Mouse (Mus musculus): ENCODE data around the gene Pcnx.

Pcnx gene

GRCm38 (mm10) chr12:81891946-81892345 lies 32.1 kb downstream of the Pcnx start:
- in situ Hi-C loops (cut with MboI; ENCODE audit: unreplicated experiment in 2 of 2): no loop called here

GRCm38 (mm10) chr12:81894311-81894710 lies 34.5 kb downstream of the Pcnx start:
- in situ Hi-C loops (cut with MboI; ENCODE audit: unreplicated experiment in 2 of 2): no loop called here

GRCm38 (mm10) chr12:81895986-81896385 lies 36.2 kb downstream of the Pcnx start:
- in situ Hi-C loops (cut with MboI; ENCODE audit: unreplicated experiment in 2 of 2): no loop called here

GRCm38 (mm10) chr12:81904456-81904855 lies 44.6 kb downstream of the Pcnx start:
- in situ Hi-C loops (cut with MboI; ENCODE audit: unreplicated experiment in 2 of 2): loop anchor here in 1 of 2 experiments (25.0 kb wide), 1 partner anchor 292 kb away; no protein-coding TSS in a partner anchor

- in situ Hi-C loops (cut with MboI; ENCODE audit: unreplicated experiment in 2 of 2): loop anchor here in 1 of 2 experiments (25.0 kb wide), 1 partner anchor 294 kb away; no protein-coding TSS in a partner anchor
These were observed 46.0 kb downstream of the Pcnx start for GRCm38 (mm10) chr12:81905865-81906264.

GRCm38 (mm10) chr12:81907741-81908357 lies 48.0 kb downstream of the Pcnx start:
- in situ Hi-C loops (cut with MboI; ENCODE audit: unreplicated experiment in 2 of 2): loop anchor here in 1 of 2 experiments (25.0 kb wide), 1 partner anchor 296 kb away; no protein-coding TSS in a partner anchor

GRCm38 (mm10) chr12:81910439-81910838 lies 50.6 kb downstream of the Pcnx start:
- in situ Hi-C loops (cut with MboI; ENCODE audit: unreplicated experiment in 2 of 2): loop anchor here (10.0 to 25.0 kb wide), 2 partner anchors 298 to 926 kb away; no protein-coding TSS in a partner anchor

GRCm38 (mm10) chr12:81915176-81915950 lies 55.5 kb downstream of the Pcnx start:
- in situ Hi-C loops (cut with MboI; ENCODE audit: unreplicated experiment in 2 of 2): loop anchor here (5.0 to 25.0 kb wide), 4 partner anchors 118 to 931 kb away; no protein-coding TSS in a partner anchor

GRCm38 (mm10) chr12:81918346-81918745 lies 58.5 kb downstream of the Pcnx start:
- in situ Hi-C loops (cut with MboI; ENCODE audit: unreplicated experiment in 2 of 2): loop anchor here (5.0 to 25.0 kb wide), 4 partner anchors 121 to 934 kb away; no protein-coding TSS in a partner anchor

GRCm38 (mm10) chr12:81918886-81919285 lies 59.1 kb downstream of the Pcnx start:
- in situ Hi-C loops (cut with MboI; ENCODE audit: unreplicated experiment in 2 of 2): loop anchor here (5.0 to 25.0 kb wide), 4 partner anchors 122 to 934 kb away; no protein-coding TSS in a partner anchor

- in situ Hi-C loops (cut with MboI; ENCODE audit: unreplicated experiment in 2 of 2): loop anchor here in 1 of 2 experiments (25.0 kb wide), 1 partner anchor 308 kb away; no protein-coding TSS in a partner anchor
These were observed 60.2 kb downstream of the Pcnx start for GRCm38 (mm10) chr12:81920027-81920426.

- in situ Hi-C loops (cut with MboI; ENCODE audit: unreplicated experiment in 2 of 2): loop anchor here in 1 of 2 experiments (25.0 kb wide), 1 partner anchor 308 kb away; no protein-coding TSS in a partner anchor
These were observed 60.8 kb downstream of the Pcnx start for GRCm38 (mm10) chr12:81920614-81921013.

GRCm38 (mm10) chr12:81921785-81922184 lies 62.0 kb downstream of the Pcnx start:
- in situ Hi-C loops (cut with MboI; ENCODE audit: unreplicated experiment in 2 of 2): loop anchor here in 1 of 2 experiments (25.0 kb wide), 1 partner anchor 309 kb away; no protein-coding TSS in a partner anchor

GRCm38 (mm10) chr12:81922838-81923237 lies 63.0 kb downstream of the Pcnx start:
- in situ Hi-C loops (cut with MboI; ENCODE audit: unreplicated experiment in 2 of 2): loop anchor here in 1 of 2 experiments (25.0 kb wide), 1 partner anchor 311 kb away; no protein-coding TSS in a partner anchor

- in situ Hi-C loops (cut with MboI; ENCODE audit: unreplicated experiment in 2 of 2): no loop called here
These were observed 67.3 kb downstream of the Pcnx start for GRCm38 (mm10) chr12:81927163-81927562.

GRCm38 (mm10) chr12:81927643-81928381 lies 68.0 kb downstream of the Pcnx start:
- in situ Hi-C loops (cut with MboI; ENCODE audit: unreplicated experiment in 2 of 2): no loop called here

- in situ Hi-C loops (cut with MboI; ENCODE audit: unreplicated experiment in 2 of 2): no loop called here
These were observed 68.6 kb downstream of the Pcnx start for GRCm38 (mm10) chr12:81928382-81928770.

GRCm38 (mm10) chr12:81932015-81932414 lies 72.2 kb downstream of the Pcnx start:
- in situ Hi-C loops (cut with MboI; ENCODE audit: unreplicated experiment in 2 of 2): no loop called here

- in situ Hi-C loops (cut with MboI; ENCODE audit: unreplicated experiment in 2 of 2): no loop called here
These were observed 73.6 kb downstream of the Pcnx start for GRCm38 (mm10) chr12:81933430-81933829.

- in situ Hi-C loops (cut with MboI; ENCODE audit: unreplicated experiment in 2 of 2): no loop called here
These were observed 74.7 kb downstream of the Pcnx start for GRCm38 (mm10) chr12:81934510-81934909.
